Mouse (Mus musculus) small intestine, adult 2 months (tissue): ENCODE measurements around the gene Syt3.

Experiments
- CTCF ChIP-seq: fragments of 200-500 bp; IDR thresholded peaks from 2 replicates; pipeline ENCODE4 v1.5.1; 2012; ENCODE audit warnings: low read depth, mild to moderate bottlenecking, control low read depth, inconsistent platforms, low read length, moderate library complexity, mixed read lengths; ENCODE audit not compliant: insufficient replicate concordance, insufficient read length; ENCODE audit errors: extremely low read depth
- POLR2A ChIP-seq: fragments of 200-500 bp; IDR thresholded peaks from 2 replicates; pipeline ENCODE4 v1.6.1; 2012; ENCODE audit warnings: low read depth, mild to moderate bottlenecking, control low read depth, inconsistent platforms, low read length, moderate library complexity

DNA sequence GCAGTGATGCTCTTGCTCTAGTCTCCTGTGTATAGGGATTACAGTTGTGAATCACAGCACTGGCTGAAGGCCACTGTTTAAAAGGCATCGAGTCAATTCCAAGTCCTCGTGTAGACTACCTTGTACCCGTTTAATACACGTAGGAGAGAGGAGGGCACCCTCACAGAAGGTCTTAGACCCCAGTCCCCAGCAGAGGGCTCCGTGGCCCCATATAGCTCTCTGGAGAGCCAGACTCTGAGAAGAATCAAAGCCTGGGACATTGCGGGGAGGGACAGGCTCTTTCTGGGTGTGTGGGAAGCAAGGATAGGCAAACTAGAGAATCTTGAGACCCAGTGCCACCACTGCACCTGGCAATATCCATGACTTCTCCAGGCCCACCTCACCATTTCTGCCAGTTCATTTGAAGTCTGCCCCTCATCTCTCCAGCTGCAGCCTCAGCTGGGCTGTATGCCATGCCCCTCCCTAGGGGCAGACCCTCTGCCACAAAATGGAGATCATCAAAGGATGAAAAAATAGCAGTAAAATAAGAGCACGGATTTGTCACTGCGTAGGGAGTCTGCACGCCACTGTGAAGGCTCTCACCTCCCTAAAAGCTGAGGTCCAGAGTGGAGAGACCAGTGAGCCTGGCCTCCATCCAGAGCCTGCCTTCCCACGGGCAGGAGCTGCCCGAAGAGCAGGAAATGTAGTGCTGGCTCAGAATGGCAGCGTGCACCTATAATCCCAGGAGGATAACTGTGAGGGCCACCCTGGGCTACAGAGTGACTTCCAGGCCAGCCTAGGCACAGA lies 62.4 kb downstream of the Syt3 start:
- no peak for TF ChIP-seq CTCF
- no peak for TF ChIP-seq POLR2A
